Mouse (Mus musculus) liver, embryonic 14.5 days (tissue): ENCODE data around the gene Llgl2.

Source experiments
- CTCF ChIP-seq: IDR thresholded peaks from 2 replicates; pipeline ENCODE4 v1.5.1; 2016; ENCODE audit warnings: antibody characterized with exemption, low read depth, control low read depth
- EP300 ChIP-seq: IDR thresholded peaks from 2 replicates; pipeline ENCODE4 v1.6.1; 2016; ENCODE audit warnings: antibody characterized with exemption, low read depth

DNA sequence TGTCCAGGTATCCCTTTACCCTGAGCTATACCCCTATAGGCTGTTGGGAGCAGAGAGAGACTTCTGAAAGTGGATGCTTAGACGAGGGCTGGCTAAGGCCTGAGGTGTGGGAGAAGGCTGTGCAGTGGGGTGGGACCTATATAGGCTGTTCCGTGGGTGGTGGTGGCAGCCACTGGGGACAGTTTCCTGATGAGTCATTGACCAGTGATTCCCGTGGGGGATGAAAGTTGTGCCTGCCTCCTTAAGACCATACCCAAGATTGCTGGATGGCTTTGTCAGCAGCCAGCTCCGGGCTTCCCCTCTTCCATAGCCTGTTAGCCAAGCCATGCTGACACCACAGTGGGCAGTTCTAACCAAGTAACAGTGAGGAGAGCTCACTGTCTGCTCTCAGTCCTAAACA lies 2.8 kb upstream of the Llgl2 start:
- no peak for TF ChIP-seq CTCF
- TF ChIP-seq EP300 = no peak
